Mouse (Mus musculus) right cerebral cortex, adult 2 months (tissue): ENCODE measurements around the gene Ikzf3.
A peak's percentile ranks its signal among the peaks of the same experiment; 100 is the strongest.

Source experiments
- DNase-seq, 2 experiments: peaks; one replicate each; pipeline ENCODE4 v3.0.0; 2021 to 2022; ENCODE audit warnings: low spot score in 2 of 2

The Ikzf3 gene

GRCm38 (mm10) chr11:98447475-98447834 is 98.4 kb downstream of the Ikzf3 start:
- no peak for DNase-seq

- DNase-seq = no peak
Observed at GRCm38 (mm10) chr11:98446562-98447474, 99.0 kb downstream of the Ikzf3 start.

GRCm38 (mm10) chr11:98446213-98446561 is 99.6 kb downstream of the Ikzf3 start, which contains the start of gene Grb7:
TSS of gene Grb7 (plus strand) at chr11:98446394.
- no peak for DNase-seq

GRCm38 (mm10) chr11:98445679-98446078 is 100.2 kb downstream of the Ikzf3 start:
- DNase-seq = no peak

GRCm38 (mm10) chr11:98445238-98445637 is 100.6 kb downstream of the Ikzf3 start:
- no peak for DNase-seq

GRCm38 (mm10) chr11:98443688-98444087 is 102.1 kb downstream of the Ikzf3 start:
- DNase-seq = no peak

GRCm38 (mm10) chr11:98438331-98439158 is 107.3 kb downstream of the Ikzf3 start, which contains the start of gene Mien1:
TSS of gene Mien1 (minus strand) at chr11:98438991.
- DNase-seq = peak; percentile 96 to 97

- DNase-seq = no peak
Observed at GRCm38 (mm10) chr11:98437441-98437840, 108.4 kb downstream of the Ikzf3 start.

- no peak for DNase-seq
Observed at GRCm38 (mm10) chr11:98435723-98436122, 110.1 kb downstream of the Ikzf3 start.

- DNase-seq = no peak
Observed at GRCm38 (mm10) chr11:98431743-98432502, 113.9 kb downstream of the Ikzf3 start.

GRCm38 (mm10) chr11:98428436-98428835 is 117.4 kb downstream of the Ikzf3 start:
- no peak for DNase-seq

- DNase-seq = no peak
Observed at GRCm38 (mm10) chr11:98426592-98426991, 119.2 kb downstream of the Ikzf3 start.

- no peak for DNase-seq
Observed at GRCm38 (mm10) chr11:98418939-98419547, 126.8 kb downstream of the Ikzf3 start.

GRCm38 (mm10) chr11:98418273-98418672 is 127.6 kb downstream of the Ikzf3 start:
- no peak for DNase-seq

- DNase-seq = no peak
Observed at GRCm38 (mm10) chr11:98417074-98417473, 128.8 kb downstream of the Ikzf3 start.
